Mouse (Mus musculus): ENCODE measurements around the gene Npvf. TPM values are rescaled to one million over a fixed set of nuclear protein-coding genes. Genes with fewer than 3 reads are reported as not detected.

Gene Npvf
- polyA plus RNA-seq, 1 experiment from 2014 or later = not detected

DNA sequence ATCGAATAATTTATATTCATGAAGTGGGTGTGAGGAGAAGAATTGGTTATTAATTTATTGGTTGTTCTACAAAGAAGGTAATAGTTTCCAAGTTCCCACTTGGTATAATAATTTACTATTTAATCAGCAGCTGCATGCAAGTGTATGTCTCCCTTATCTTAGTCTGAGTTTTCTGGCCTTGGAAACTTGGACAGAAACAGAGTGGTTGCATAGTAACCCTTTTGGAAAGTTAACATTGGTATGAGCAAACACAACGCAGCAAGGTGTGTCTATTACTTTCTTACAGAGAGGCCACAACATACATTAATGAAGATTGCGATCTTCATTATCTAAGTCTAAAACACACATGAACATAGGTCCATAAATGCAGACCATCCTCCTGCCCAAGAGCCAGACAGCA lies 10.0 kb upstream of the Npvf start:
- no peaks in the 10 kb centered on the region for H3K4me1 ChIP-seq (replicated peaks)
- no peaks in the 10 kb centered on the region for H3K9me3 ChIP-seq (replicated peaks)
- H3K4me3 ChIP-seq (replicated peaks) = no peak overlapping the region
- no peak for ATAC-seq (ENCODE audit: insufficient read depth)
- H3K27ac ChIP-seq (replicated peaks) = no peak overlapping the region
- H3K4me2 ChIP-seq = no peak overlapping the region
- no peaks in the 10 kb centered on the region for H3K36me3 ChIP-seq (replicated peaks)
- H3K9ac ChIP-seq = no peak overlapping the region
- WGBS (ENCODE audit: insufficient replicate concordance) = 68% methylated on average over 3 of the region's 3 CpGs
- no peaks in the 10 kb centered on the region for H3K27me3 ChIP-seq

DNA sequence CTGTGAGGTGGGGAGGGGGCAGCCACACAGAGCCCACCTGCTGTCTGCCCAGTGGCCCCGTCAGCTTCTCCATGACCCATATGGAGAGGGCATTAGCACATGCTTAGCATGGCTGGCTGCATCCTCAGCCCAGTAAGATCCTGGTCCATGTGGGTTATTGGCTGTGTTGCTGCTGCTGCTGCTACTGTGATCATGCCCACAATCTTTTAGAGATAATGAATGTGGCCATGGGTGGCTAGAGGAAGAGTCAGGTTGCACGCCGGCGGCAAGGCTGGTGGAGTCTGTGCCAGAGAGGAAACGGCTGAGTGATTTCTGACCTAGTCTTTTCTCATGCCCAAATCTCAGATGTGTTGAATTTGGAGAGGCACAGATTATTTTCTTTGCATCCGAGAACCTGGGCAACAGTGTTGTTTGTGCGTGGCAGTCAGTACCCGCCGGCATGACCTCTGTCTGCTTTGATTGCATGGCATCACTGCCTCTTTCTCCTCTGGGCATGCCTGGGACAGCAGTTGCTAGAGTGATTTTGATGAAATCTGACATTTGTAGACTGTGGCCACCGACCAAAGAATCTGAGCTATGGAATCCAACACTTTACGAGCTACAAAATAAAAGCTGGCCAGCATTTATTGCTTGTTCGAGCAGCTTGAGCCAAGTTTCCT lies 8.8 kb upstream of the Npvf start:
- WGBS (ENCODE audit: insufficient replicate concordance) = 69% methylated on average over 12 of the region's 12 CpGs
- Histone ChIP-seq H3K9ac (no peak overlapping the region), H3K4me2 (no peak overlapping the region), H3K36me3 (replicated peaks) (no peaks in the 10 kb centered on the region), H3K9me3 (replicated peaks) (no peaks in the 10 kb centered on the region), H3K27me3 (no peaks in the 10 kb centered on the region), H3K4me1 (replicated peaks) (no peaks in the 10 kb centered on the region), H3K4me3 (replicated peaks) (no peak overlapping the region), H3K27ac (replicated peaks) (no peak overlapping the region)
- ATAC-seq (ENCODE audit: insufficient read depth) = no peak

DNA sequence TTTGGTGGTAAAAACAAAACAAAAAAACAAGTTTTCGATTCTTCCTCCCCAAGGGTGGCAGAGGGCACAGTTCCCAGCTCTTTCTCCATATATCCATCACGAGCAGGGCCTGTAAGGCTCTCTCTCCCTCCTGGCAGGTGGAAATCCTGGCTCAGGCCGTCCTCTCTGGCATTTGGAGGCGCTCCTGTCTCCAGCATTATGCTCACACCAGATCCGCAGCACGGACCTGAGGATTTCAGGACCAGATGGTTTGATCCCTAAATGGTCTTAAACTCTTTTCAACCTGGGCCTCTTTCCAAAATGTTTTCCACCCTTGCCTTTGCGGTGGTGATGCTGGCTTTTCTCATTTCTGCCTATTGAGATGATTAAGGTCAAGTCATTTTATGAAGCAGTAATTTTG lies 7.5 kb upstream of the Npvf start:
- WGBS (ENCODE audit: insufficient replicate concordance) = 57% methylated on average over 7 of the region's 7 CpGs
- H3K4me2 ChIP-seq = no peak overlapping the region
- no peak for ATAC-seq (ENCODE audit: insufficient read depth)
- H3K4me1 ChIP-seq (replicated peaks) = no peaks in the 10 kb centered on the region
- no peak overlapping the region for H3K4me3 ChIP-seq (replicated peaks)
- H3K9ac ChIP-seq = no peak overlapping the region
- H3K36me3 ChIP-seq (replicated peaks) = no peaks in the 10 kb centered on the region
- H3K27me3 ChIP-seq = no peaks in the 10 kb centered on the region
- no peak overlapping the region for H3K27ac ChIP-seq (replicated peaks)
- no peaks in the 10 kb centered on the region for H3K9me3 ChIP-seq (replicated peaks)

DNA sequence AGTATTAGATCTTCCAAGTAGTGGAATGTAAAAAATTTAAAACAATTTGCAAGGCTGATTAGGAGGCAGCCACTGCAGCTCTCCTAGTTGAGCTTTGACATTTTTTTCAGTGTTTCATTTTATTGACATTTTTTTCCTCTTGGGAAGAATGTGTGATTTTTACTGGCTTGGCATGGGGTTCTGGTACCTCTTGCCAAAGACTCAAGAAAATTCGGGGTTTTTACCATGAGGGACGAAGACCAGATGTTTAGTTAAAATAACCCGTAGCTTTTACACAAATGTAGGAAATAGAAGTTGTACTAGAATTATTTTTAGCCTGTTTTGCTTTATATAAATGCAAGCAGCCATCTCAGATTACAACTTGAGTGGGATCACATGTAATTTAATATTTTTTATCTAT lies 4.2 kb upstream of the Npvf start:
- Histone ChIP-seq H3K4me1 (replicated peaks) (no peaks in the 10 kb centered on the region), H3K27me3 (no peaks in the 10 kb centered on the region), H3K4me2 (no peak overlapping the region), H3K36me3 (replicated peaks) (no peaks in the 10 kb centered on the region), H3K27ac (replicated peaks) (no peak overlapping the region), H3K9me3 (replicated peaks) (no peaks in the 10 kb centered on the region), H3K4me3 (replicated peaks) (no peak overlapping the region), H3K9ac (no peak overlapping the region)
- ATAC-seq (ENCODE audit: insufficient read depth) = no peak
- 59% methylated on average over 3 of the region's 3 CpGs for WGBS (ENCODE audit: insufficient replicate concordance)

DNA sequence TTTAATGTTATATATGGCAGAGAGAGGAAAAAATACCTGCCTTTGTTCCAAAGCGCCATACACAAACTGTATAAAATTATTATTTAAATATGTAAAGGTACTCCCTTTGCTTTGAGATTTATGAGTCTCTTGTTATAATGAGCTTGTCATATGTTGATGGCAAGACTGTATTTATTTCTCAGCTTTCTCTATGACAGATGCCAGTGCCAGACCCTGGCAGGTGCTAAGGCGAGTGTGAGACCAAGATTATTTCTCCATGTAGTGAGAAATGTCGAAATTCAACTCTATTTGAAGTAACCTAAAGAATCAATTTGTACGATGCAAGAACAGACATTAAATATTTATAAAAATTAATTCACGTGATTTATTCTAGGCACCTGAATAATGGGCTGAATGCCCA lies 3.8 kb upstream of the Npvf start:
- Histone ChIP-seq H3K4me1 (replicated peaks) (no peaks in the 10 kb centered on the region), H3K9ac (no peak overlapping the region), H3K27ac (replicated peaks) (no peak overlapping the region), H3K36me3 (replicated peaks) (no peaks in the 10 kb centered on the region), H3K4me3 (replicated peaks) (no peak overlapping the region), H3K27me3 (no peaks in the 10 kb centered on the region), H3K9me3 (replicated peaks) (no peaks in the 10 kb centered on the region), H3K4me2 (no peak overlapping the region)
- no peak for ATAC-seq (ENCODE audit: insufficient read depth)
- 60% methylated on average over 5 of the region's 5 CpGs for WGBS (ENCODE audit: insufficient replicate concordance)

DNA sequence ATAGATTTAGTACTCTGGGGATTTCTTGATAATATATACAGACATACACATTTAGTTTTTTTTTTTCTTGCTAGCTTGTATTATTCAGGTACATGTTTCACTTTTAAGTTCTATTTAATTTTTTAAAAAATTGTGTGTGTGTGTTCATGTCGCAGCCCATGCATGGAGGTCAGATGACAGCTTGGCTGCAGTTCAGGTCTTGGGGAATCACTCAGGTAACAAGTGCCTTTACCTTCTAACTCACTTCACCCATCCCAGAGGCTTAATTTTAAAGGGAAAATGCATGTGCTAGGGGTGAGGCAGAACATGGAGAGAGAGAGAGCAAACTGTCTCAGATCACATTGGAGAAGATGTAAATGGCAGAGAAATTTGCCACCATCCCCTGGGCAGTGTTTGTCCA lies 2.2 kb upstream of the Npvf start:
- no peak overlapping the region for H3K4me3 ChIP-seq (replicated peaks)
- no peak overlapping the region for H3K27ac ChIP-seq (replicated peaks)
- H3K27me3 ChIP-seq = no peaks in the 10 kb centered on the region
- no peaks in the 10 kb centered on the region for H3K36me3 ChIP-seq (replicated peaks)
- no peak overlapping the region for H3K4me2 ChIP-seq
- H3K4me1 ChIP-seq (replicated peaks) = no peaks in the 10 kb centered on the region
- H3K9ac ChIP-seq = no peak overlapping the region
- no peak for ATAC-seq (ENCODE audit: insufficient read depth)
- WGBS (ENCODE audit: insufficient replicate concordance) = 83% methylated on average over 1 of the region's 1 CpGs
- H3K9me3 ChIP-seq (replicated peaks) = no peaks in the 10 kb centered on the region

DNA sequence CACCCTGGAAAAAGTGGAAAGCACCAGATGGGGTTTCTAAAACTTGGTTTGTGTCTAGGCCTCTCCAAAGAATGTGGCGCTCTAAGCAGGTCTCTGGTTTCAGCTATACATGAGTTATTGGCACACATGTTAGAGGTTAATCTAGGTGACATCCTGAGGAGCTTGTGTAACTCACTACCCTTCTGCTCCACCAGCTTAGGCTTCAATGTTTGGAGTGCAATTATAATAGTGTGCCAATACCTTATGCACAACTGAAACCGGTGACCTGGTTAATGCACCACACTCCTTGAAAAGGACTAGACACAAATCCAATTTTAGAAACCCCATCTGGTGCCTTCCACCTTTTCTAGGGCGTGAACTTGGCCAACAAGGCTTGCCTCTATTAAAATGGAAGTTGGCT lies 1.7 kb upstream of the Npvf start:
- H3K27me3 ChIP-seq = no peaks in the 10 kb centered on the region
- no peak overlapping the region for H3K4me2 ChIP-seq
- no peak overlapping the region for H3K4me3 ChIP-seq (replicated peaks)
- no peak overlapping the region for H3K27ac ChIP-seq (replicated peaks)
- ATAC-seq (ENCODE audit: insufficient read depth) = no peak
- no peaks in the 10 kb centered on the region for H3K4me1 ChIP-seq (replicated peaks)
- no peak overlapping the region for H3K9ac ChIP-seq
- WGBS (ENCODE audit: insufficient replicate concordance) = 54% methylated on average over 3 of the region's 3 CpGs
- H3K9me3 ChIP-seq (replicated peaks) = no peaks in the 10 kb centered on the region
- no peaks in the 10 kb centered on the region for H3K36me3 ChIP-seq (replicated peaks)

DNA sequence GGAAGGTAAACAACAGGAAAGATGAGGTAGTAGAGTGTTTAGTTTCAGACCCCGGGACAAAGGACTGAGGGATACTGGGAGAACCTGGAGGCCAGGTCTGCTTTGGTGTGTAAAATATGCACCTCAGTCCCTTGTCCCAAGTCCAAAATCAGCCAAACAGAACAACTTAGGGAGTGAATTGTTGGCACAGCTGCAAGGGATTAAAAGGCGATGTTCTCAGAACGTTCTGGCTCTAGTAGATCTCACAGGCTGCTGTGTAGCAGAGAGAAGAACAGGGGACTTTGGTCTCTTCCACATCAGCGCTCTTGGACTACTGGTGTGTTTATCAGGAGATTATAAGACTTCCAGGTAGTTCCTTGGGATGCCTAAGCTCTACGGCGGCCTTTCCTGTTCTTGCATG lies 6.6 kb downstream of the Npvf start:
- no peaks in the 10 kb centered on the region for H3K27me3 ChIP-seq
- H3K27ac ChIP-seq (replicated peaks) = no peak overlapping the region
- H3K4me3 ChIP-seq (replicated peaks) = no peak overlapping the region
- no peaks in the 10 kb centered on the region for H3K36me3 ChIP-seq (replicated peaks)
- no peak overlapping the region for H3K4me2 ChIP-seq
- ATAC-seq (ENCODE audit: insufficient read depth) = no peak
- H3K9me3 ChIP-seq (replicated peaks) = no peaks in the 10 kb centered on the region
- no peak overlapping the region for H3K9ac ChIP-seq
- H3K4me1 ChIP-seq (replicated peaks) = no peaks in the 10 kb centered on the region
- 71% methylated on average over 6 of the region's 6 CpGs for WGBS (ENCODE audit: insufficient replicate concordance)

DNA sequence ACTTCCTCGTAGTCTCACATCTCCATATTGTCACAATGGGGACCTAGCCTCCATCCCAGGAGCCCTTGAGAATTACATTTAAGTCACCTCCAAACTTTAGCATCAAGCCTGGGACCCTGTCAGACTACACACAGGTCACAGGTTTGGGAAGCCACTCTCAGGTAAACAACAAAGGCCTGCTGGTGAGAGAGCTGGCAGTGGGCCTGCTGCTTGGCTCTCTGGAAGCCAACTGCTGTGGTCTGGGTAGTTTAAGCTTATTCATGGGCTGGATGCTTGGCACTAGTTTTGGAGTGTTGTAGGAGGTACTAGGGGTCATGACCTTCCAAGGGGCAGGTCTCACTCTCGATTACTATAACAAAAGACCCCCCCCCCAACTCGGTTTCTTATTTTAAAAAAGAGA lies 7.6 kb downstream of the Npvf start:
- no peak for ATAC-seq (ENCODE audit: insufficient read depth)
- WGBS (ENCODE audit: insufficient replicate concordance) = 31% methylated on average over 3 of the region's 3 CpGs
- Histone ChIP-seq H3K36me3 (replicated peaks) (no peaks in the 10 kb centered on the region), H3K9me3 (replicated peaks) (no peaks in the 10 kb centered on the region), H3K27ac (replicated peaks) (no peak overlapping the region), H3K4me2 (no peak overlapping the region), H3K9ac (no peak overlapping the region), H3K4me3 (replicated peaks) (no peak overlapping the region), H3K27me3 (no peaks in the 10 kb centered on the region), H3K4me1 (replicated peaks) (no peaks in the 10 kb centered on the region)

DNA sequence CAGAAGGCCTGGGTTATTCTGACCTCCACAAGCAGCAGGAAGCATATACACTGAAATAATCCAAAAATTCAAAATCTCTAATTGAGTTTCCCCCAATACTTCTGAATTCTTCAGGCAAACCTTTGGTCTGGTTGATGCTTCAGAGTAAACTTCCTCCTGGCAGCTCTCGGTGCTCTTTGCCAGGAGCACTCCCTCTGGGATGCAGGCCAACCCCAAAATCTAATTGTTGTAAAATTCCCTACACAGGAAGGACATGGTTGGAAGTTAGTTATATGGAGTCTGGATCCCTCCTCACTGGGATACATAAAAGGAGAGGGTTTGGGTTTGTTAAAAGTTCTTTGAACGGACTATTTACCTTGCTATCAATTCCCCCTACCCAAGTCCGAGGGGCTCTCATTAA lies 9.5 kb downstream of the Npvf start:
- Histone ChIP-seq H3K27ac (replicated peaks) (no peak overlapping the region), H3K4me2 (no peak overlapping the region), H3K9ac (no peak overlapping the region), H3K4me1 (replicated peaks) (no peaks in the 10 kb centered on the region), H3K9me3 (replicated peaks) (no peaks in the 10 kb centered on the region), H3K4me3 (replicated peaks) (no peak overlapping the region), H3K36me3 (replicated peaks) (no peaks in the 10 kb centered on the region), H3K27me3 (no peaks in the 10 kb centered on the region)
- ATAC-seq (ENCODE audit: insufficient read depth) = no peak
- 55% methylated on average over 3 of the region's 3 CpGs for WGBS (ENCODE audit: insufficient replicate concordance)

DNA sequence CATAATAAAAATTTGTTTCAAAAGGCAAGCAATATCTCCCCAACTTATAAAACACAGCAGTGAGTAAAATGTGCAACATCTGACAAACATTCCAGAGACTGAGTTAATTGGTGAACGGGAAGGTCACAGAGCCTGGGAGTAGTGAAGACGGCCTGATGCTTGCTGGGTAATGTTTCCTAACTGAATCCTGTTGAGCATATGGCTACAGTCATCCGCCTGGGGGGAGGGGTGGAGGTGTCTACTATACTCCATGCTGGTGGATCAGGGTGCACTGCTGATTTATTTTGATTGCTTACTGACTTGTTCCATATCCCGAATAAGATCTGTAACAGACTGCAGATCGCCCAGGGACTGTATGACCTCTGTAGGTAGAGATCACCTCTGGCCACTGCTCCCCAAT lies 12.3 kb downstream of the Npvf start:
- Histone ChIP-seq H3K9ac (no peak overlapping the region), H3K27ac (replicated peaks) (no peak overlapping the region), H3K9me3 (replicated peaks) (no peaks in the 10 kb centered on the region), H3K4me3 (replicated peaks) (no peak overlapping the region), H3K36me3 (replicated peaks) (no peaks in the 10 kb centered on the region), H3K4me1 (replicated peaks) (no peaks in the 10 kb centered on the region), H3K4me2 (no peak overlapping the region), H3K27me3 (no peaks in the 10 kb centered on the region)
- no peak for ATAC-seq (ENCODE audit: insufficient read depth)
- 57% methylated on average over 5 of the region's 5 CpGs for WGBS (ENCODE audit: insufficient replicate concordance)

DNA sequence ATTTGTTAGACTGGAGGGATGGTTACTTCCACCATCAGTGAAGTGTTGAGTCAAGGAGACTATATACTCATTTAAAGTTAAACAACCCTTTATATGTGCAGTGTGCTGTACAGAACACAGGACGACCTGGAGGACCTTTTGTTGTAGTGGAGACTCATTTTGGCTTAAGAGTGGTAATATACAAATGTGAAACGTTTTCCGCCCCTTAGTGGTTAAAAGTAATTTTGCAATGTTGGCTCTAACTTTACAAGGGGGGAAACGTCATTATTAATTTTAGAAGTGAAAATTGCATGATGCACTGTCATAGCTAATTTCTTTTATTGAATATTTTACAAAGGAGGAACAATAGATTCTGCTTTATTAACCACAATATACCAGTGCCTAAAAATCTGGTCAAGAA lies 13.9 kb downstream of the Npvf start:
- H3K27ac ChIP-seq (replicated peaks) = no peak overlapping the region
- no peak for ATAC-seq (ENCODE audit: insufficient read depth)
- no peaks in the 10 kb centered on the region for H3K36me3 ChIP-seq (replicated peaks)
- H3K27me3 ChIP-seq = no peaks in the 10 kb centered on the region
- H3K4me2 ChIP-seq = no peak overlapping the region
- no peak overlapping the region for H3K4me3 ChIP-seq (replicated peaks)
- H3K4me1 ChIP-seq (replicated peaks) = no peaks in the 10 kb centered on the region
- no peak overlapping the region for H3K9ac ChIP-seq
- 46% methylated on average over 4 of the region's 4 CpGs for WGBS (ENCODE audit: insufficient replicate concordance)
- no peaks in the 10 kb centered on the region for H3K9me3 ChIP-seq (replicated peaks)

All from liver, embryonic 15.5 days (tissue).